Mouse (Mus musculus) heart, embryonic 12.5 days (tissue): ENCODE results near the gene Ldlr. TPM values are rescaled to one million over a fixed set of nuclear protein-coding genes. Genes with fewer than 3 reads are reported as not detected.
A peak's percentile ranks its signal among the peaks of the same experiment; 100 is the strongest.
"Not testable (repeated sequence)": the region's sequence is repeated elsewhere in the genome, so short reads cannot be mapped to it uniquely, and the experiment has no call there.

Experiments used
- ATAC-seq: fragments of 200-750 bp; cut with Nextera tagmentation; 2 replicates; pipeline ENCODE4 v1.8.0; 2017; ENCODE audit warnings: moderate TSS enrichment, moderate library complexity; ENCODE audit not compliant: insufficient number of reproducible peaks, low FRiP score
- H3K27ac ChIP-seq: fragments of 300-500 bp; sonication (generic); 2 replicates; pipeline ENCODE4 v1.5.1; 2016; ENCODE audit warnings: mild to moderate bottlenecking, moderate library complexity; ENCODE audit not compliant: poor library complexity, severe bottlenecking
- H3K27me3 ChIP-seq: fragments of 300-500 bp; sonication (generic); replicated peaks from 2 replicates; pipeline ENCODE4 v1.6.1; 2016; ENCODE audit warnings: mild to moderate bottlenecking, moderate library complexity
- H3K36me3 ChIP-seq: fragments of 300-500 bp; sonication (generic); 2 replicates; pipeline ENCODE4 v1.6.1; 2016; ENCODE audit warnings: mild to moderate bottlenecking, moderate library complexity
- H3K4me1 ChIP-seq: fragments of 300-500 bp; sonication (generic); replicated peaks from 2 replicates; pipeline ENCODE4 v1.6.1; 2016; ENCODE audit warnings: mild to moderate bottlenecking
- H3K4me2 ChIP-seq: fragments of 300-500 bp; sonication (generic); 2 replicates; pipeline ENCODE4 v1.6.1; 2016; ENCODE audit warnings: mild to moderate bottlenecking, moderate library complexity
- H3K4me3 ChIP-seq: fragments of 300-500 bp; sonication (generic); 2 replicates; pipeline ENCODE4 v1.5.1; 2016; ENCODE audit warnings: mild to moderate bottlenecking
- H3K9ac ChIP-seq: fragments of 300-500 bp; sonication (generic); 2 replicates; pipeline ENCODE4 v1.6.1; 2016; ENCODE audit warnings: mild to moderate bottlenecking, moderate library complexity
- H3K9me3 ChIP-seq: fragments of 300-500 bp; sonication (generic); replicated peaks from 2 replicates; pipeline ENCODE4 v1.6.1; 2016; ENCODE audit warnings: mild to moderate bottlenecking, moderate library complexity
- WGBS: fragments of 180-500 bp; shearing (Covaris S2); methylation state at CpG from one replicate; pipeline ENCODE4 v1.1.7; 2016; 5-methylcytosine and 5-hydroxymethylcytosine counted together
- polyA plus RNA-seq: library from polyadenylated mRNA; unstranded; fragments of >200 nt; fragmentation: Nextera tagmentation; extraction: Ambion mirVana; gene quantifications from 2 replicates; pipeline ENCODE4 v1.2.1, GENCODE M21; 2016

Gene Ldlr
- polyA plus RNA-seq, 1 experiment from 2014 or later: 26.0 TPM

- Histone ChIP-seq H3K36me3 (peaks cover 76% of the 10 kb centered on the region), H3K9ac (no peak overlapping the region)
Measured at GRCm38 (mm10) chr9:21769558-21770183, 46.4 kb downstream of the Ldlr start.

GRCm38 (mm10) chr9:21773396-21773795 is 50.1 kb downstream of the Ldlr start:
- H3K27me3 ChIP-seq, H3K27ac ChIP-seq, H3K4me2 ChIP-seq, H3K4me3 ChIP-seq, H3K9me3 ChIP-seq, H3K9ac ChIP-seq, ATAC-seq: not testable (repeated sequence)
- whole genome bisulfite sequencing: 81% methylated on average over 5 of the region's 5 CpGs
- Histone ChIP-seq H3K4me1 (peaks cover 17% of the 10 kb centered on the region), H3K36me3 (peaks cover 90% of the 10 kb centered on the region)

More at GRCm38 (mm10) chr9:21769558-21770183, 46.4 kb downstream of the Ldlr start:
- H3K4me3 ChIP-seq: no peak overlapping the region
- no peak overlapping the region for H3K4me2 ChIP-seq
- peak overlapping the region; percentile 86 for H3K27ac ChIP-seq
- H3K4me1 ChIP-seq: peaks cover 22% of the 10 kb centered on the region
- 49% methylated on average over 26 of the region's 26 CpGs for WGBS
- peak; percentile 43 for ATAC-seq
- H3K9me3 ChIP-seq: no peaks in the 10 kb centered on the region
- H3K27me3 ChIP-seq: no peaks in the 10 kb centered on the region

- H3K4me2 ChIP-seq: no peak overlapping the region
- 85% methylated on average over 16 of the region's 16 CpGs for WGBS
- H3K4me3 ChIP-seq: no peak overlapping the region
- ATAC-seq: no peak
- H3K4me1 ChIP-seq: peaks cover 7% of the 10 kb centered on the region
- no peak overlapping the region for H3K9ac ChIP-seq
- H3K36me3 ChIP-seq: peaks cover 90% of the 10 kb centered on the region
- no peak overlapping the region for H3K27ac ChIP-seq
- H3K27me3 ChIP-seq: no peaks in the 10 kb centered on the region
- H3K9me3 ChIP-seq: 0 out of 2 replicates have a peak, but pooled peaks cover 2% of the 10 kb centered on the region
Measured at GRCm38 (mm10) chr9:21774353-21774752, 51.1 kb downstream of the Ldlr start.

GRCm38 (mm10) chr9:21777726-21778125 is 54.4 kb downstream of the Ldlr start:
- no peaks in the 10 kb centered on the region for H3K27me3 ChIP-seq
- H3K4me3 ChIP-seq: no peak overlapping the region
- no peak overlapping the region for H3K4me2 ChIP-seq
- peaks cover 93% of the 10 kb centered on the region for H3K36me3 ChIP-seq
- peaks cover 14% of the 10 kb centered on the region for H3K4me1 ChIP-seq
- H3K27ac ChIP-seq: no peak overlapping the region
- WGBS: 85% methylated on average over 3 of the region's 3 CpGs
- H3K9me3 ChIP-seq: 0 out of 2 replicates have a peak, but pooled peaks cover 2% of the 10 kb centered on the region
- H3K9ac ChIP-seq: no peak overlapping the region
- no peak for ATAC-seq

- no peak overlapping the region for H3K4me2 ChIP-seq
- ATAC-seq: peak; percentile 70
- no peak overlapping the region for H3K4me3 ChIP-seq
- H3K9me3 ChIP-seq: 0 out of 2 replicates have a peak, but pooled peaks cover 1% of the 10 kb centered on the region
- no peaks in the 10 kb centered on the region for H3K27me3 ChIP-seq
- no peak overlapping the region for H3K9ac ChIP-seq
- H3K4me1 ChIP-seq: peaks cover 14% of the 10 kb centered on the region
- H3K27ac ChIP-seq: peak overlapping the region; percentile 81
- peaks cover 89% of the 10 kb centered on the region for H3K36me3 ChIP-seq
- 57% methylated on average over 15 of the region's 15 CpGs for WGBS
Measured at GRCm38 (mm10) chr9:21781657-21782468, 58.6 kb downstream of the Ldlr start.

GRCm38 (mm10) chr9:21784517-21785307 is 61.4 kb downstream of the Ldlr start:
- 81% methylated on average over 7 of the region's 7 CpGs for WGBS
- H3K4me2 ChIP-seq: no peak overlapping the region
- H3K9me3 ChIP-seq: no peaks in the 10 kb centered on the region
- H3K36me3 ChIP-seq: peaks cover 90% of the 10 kb centered on the region
- peaks cover 27% of the 10 kb centered on the region for H3K4me1 ChIP-seq
- H3K4me3 ChIP-seq: no peak overlapping the region
- ATAC-seq: no peak
- no peak overlapping the region for H3K27ac ChIP-seq
- H3K9ac ChIP-seq: no peak overlapping the region
- H3K27me3 ChIP-seq: no peaks in the 10 kb centered on the region

- Histone ChIP-seq H3K36me3 (peaks cover 87% of the 10 kb centered on the region), H3K4me1 (peaks cover 37% of the 10 kb centered on the region)
- H3K27me3 ChIP-seq, H3K9ac ChIP-seq, H3K9me3 ChIP-seq, ATAC-seq, H3K27ac ChIP-seq, H3K4me3 ChIP-seq, H3K4me2 ChIP-seq: not testable (repeated sequence)
- WGBS: 55% methylated on average over 2 of the region's 2 CpGs
Measured at GRCm38 (mm10) chr9:21786309-21786708, 63.0 kb downstream of the Ldlr start.

- Histone ChIP-seq H3K27ac (peak overlapping the region; percentile 2; the same call in 1 of the 2 replicates), H3K36me3 (peaks cover 87% of the 10 kb centered on the region)
- ATAC-seq: no peak
Measured at GRCm38 (mm10) chr9:21786906-21787305, 63.6 kb downstream of the Ldlr start.

GRCm38 (mm10) chr9:21787654-21788053 is 64.4 kb downstream of the Ldlr start:
- WGBS: 77% methylated on average over 5 of the region's 5 CpGs
- H3K9me3 ChIP-seq: no peaks in the 10 kb centered on the region
- peak overlapping the region; percentile 2; the same call in 1 of the 2 replicates for H3K9ac ChIP-seq
- no peak overlapping the region for H3K4me3 ChIP-seq
- no peak overlapping the region for H3K27ac ChIP-seq
- no peak for ATAC-seq
- no peak overlapping the region for H3K4me2 ChIP-seq
- peaks cover 85% of the 10 kb centered on the region for H3K36me3 ChIP-seq
- peaks cover 37% of the 10 kb centered on the region for H3K4me1 ChIP-seq
- no peaks in the 10 kb centered on the region for H3K27me3 ChIP-seq

More at GRCm38 (mm10) chr9:21786906-21787305, 63.6 kb downstream of the Ldlr start:
- WGBS: 17% methylated on average over 6 of the region's 6 CpGs
- Histone ChIP-seq H3K27me3 (no peaks in the 10 kb centered on the region), H3K4me2 (peak overlapping the region; percentile 1; the same call in 1 of the 2 replicates), H3K9ac (no peak overlapping the region), H3K9me3 (no peaks in the 10 kb centered on the region), H3K4me3 (no peak overlapping the region), H3K4me1 (peaks cover 37% of the 10 kb centered on the region)

GRCm38 (mm10) chr9:21788234-21788633 is 65.0 kb downstream of the Ldlr start:
- peak overlapping the region; percentile 9; the same call in 1 of the 2 replicates for H3K27ac ChIP-seq
- ATAC-seq: no peak
- H3K27me3 ChIP-seq: no peaks in the 10 kb centered on the region
- WGBS: 76% methylated on average over 9 of the region's 9 CpGs
- no peaks in the 10 kb centered on the region for H3K9me3 ChIP-seq
- H3K4me3 ChIP-seq: no peak overlapping the region
- H3K36me3 ChIP-seq: peaks cover 87% of the 10 kb centered on the region
- no peak overlapping the region for H3K4me2 ChIP-seq
- peaks cover 42% of the 10 kb centered on the region for H3K4me1 ChIP-seq
- peak overlapping the region; percentile 2; the same call in 1 of the 2 replicates for H3K9ac ChIP-seq
